Mouse (Mus musculus) kidney, adult 11 months (tissue): ENCODE measurements at regions not wholly inside any gene's neighbourhood (a gene's known extent, or its start where the extent isn't known, plus 50 kb on each side); places are given as distances from the start of the nearest gene placed in this dataset.

Source experiments
- DNase-seq: peaks from one replicate; pipeline ENCODE4 v3.0.0; 2022

DNA sequence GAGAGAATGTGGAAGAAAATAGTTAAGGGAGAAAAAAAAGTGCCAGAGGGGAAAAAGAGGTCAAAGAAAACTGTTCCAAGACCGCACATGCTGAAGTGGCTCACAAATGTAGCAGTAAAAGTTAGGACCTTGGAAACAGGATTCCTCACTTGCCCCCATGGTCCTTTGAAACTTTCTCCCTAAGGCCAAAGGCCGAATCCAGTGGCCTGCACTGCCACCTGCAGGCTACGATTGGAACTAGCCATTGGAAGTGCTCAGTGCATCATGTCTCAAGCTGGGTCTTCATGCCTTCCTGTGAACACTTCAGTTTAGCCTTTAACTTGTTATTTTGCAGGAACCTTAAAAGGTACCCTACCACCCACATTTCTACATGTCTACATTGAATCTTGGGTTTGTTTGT, 56.3 kb upstream of the Mctp2 start:
- peak; percentile 22 for DNase-seq

DNA sequence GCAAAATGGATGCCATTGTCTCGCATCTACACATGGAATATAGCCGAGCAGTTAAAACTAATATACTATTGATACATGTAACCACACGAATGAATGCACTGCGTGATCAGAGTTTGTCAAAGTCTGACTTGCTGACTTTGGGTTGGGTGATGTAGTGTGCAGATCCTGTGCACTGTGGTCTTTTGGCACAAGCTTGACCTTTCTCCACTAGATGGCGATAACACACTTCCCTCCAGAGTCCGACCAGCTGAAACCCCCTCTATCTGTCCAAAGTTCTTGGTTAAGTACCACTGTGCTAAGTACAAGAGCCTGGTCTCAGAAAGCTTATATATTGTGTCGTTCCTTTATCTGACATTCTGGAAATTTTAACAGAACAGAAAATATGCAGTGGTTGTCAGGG, 84.9 kb upstream of the Mctp2 start:
- no peak for DNase-seq

DNA sequence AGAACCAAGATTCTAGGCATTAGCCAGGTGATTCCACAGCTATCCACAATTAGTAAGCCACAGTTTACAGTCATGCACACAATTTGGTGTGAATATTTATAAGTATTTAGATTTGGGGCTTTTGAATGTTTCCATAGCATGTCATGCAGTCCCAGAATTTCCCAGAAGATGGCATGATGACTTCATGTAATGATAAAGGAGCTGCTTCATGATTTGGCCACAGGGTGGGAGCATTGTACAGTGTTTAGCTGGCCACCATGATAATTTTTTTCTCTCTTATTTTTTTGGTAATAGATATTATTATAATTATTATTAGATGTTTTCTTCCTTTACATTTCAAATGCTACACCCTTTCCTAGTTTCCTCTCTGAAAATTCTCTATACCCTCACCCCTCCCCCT, 93.6 kb upstream of the Mctp2 start:
- DNase-seq = peak; percentile 11

DNA sequence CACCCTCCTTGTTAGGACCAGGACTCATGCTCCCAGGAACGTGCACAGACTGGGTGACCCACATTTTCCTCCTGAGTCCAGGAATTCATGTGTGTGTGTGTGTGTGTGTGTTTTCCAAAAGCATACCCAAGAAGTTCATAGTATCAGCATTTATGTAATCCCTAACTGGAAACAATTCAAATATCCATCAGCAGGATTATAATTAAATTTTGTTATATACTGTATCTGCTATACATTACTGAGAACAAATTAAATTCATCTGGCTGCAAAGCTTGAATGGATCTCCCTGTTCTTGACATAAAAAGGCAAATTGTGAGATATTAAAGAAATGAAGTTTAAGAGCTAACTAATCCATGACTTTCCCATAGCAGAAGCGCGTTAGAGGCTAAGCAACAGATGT, 99.7 kb upstream of the Mctp2 start:
- DNase-seq = no peak

DNA sequence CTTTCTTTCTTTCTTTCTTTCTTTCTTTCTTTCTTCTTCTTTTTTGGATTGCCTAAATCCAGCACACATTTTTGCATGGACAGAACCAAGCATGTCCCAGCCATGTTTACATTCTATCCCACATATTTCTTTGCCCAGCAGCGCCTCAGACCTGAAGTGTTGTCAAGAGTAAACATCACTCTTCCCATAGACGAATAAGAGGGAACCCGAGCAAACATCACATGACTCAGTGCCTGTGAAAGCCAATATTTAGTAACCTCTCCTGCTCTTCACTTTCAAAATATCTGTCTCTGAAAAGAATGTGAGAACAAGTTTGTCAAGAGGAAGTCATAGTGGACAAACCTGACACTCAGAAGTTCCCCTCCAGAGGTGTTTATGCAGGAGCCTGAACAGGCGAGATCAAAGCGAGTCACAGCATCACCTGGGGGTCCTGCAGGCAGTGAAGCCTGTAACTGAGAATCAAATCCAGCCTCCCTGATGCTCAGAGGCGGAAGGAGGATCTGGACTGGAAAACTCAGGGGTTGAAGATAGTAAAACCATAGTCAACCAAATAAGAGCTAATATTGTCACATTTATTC, 102.1 kb upstream of the Mctp2 start:
- no peak for DNase-seq

DNA sequence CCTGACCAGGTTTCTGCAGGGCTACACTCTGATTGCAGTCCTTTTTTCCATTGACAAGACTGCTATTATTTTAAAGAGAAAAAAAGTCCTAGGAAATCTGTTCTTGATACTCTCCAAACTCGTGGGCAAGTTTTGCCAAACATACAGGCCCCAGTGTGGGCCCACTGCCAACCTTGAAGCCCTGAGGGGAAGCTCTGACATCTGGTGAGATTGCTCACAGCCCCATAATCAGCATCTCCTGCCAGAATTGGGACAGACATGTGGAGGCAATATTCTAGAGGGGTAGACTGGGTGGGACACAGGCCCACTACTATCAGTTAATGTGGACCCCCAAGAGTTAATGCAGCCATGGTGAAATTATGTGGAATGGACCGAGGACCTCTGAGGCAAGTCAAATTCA, 132.1 kb upstream of the Mctp2 start:
- no peak for DNase-seq

DNA sequence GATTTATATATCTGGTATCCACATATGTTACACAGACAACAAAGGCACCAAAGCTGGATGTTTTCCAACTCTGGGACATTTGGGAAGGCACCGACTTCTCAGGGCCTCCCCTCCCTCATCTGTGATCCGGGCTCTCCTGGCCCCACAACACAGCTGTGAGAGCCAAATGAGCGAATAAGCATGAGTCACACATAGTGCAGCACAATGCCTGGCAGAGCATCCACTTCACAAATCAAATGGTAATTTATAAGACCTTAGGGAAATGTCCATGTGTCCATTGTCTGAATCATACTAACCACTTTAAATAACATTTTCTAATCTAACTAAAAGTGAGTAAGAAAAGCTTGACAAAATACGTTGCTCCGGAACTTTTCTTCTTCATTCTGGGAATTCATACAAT, 135.6 kb upstream of the Mctp2 start:
- no peak for DNase-seq

DNA sequence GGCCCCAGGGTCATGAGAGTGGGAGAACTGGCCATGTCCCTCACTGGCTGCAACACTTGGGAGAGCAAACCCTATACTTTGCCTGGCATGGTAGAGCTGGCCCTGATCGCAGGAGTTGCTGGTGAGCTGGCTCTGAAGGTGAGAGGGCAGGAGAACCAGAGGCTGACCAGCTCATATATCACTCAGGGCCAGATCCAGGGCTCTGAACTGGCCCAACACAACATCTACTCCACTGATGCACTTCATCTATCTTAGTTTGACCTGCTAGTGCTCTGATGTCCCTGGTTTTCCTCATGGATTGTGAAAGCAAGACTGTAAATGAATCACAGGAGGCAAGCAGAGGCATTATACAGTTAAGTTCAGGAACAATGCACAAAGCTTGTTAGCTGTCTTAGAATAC, 137.6 kb upstream of the Mctp2 start:
- no peak for DNase-seq

DNA sequence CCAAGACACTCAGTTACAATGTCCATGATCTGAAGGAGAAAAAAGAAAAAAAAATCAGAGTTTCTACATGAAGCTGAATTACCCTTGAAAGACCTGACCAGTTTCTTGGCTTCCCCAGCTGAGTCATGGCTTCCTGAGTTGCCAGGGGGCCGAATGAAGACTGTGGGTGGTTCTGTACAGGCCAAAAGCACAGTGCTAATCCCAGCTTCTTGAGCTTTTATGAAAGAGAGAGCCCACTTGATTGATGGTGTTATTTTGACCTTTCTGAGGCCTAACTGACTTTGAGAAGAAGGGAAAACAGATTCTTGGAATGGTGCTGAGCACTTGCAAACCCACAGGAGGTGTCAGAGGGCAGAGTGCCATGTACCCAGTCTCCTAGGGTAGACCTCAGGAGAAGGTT, 138.4 kb upstream of the Mctp2 start:
- DNase-seq = no peak

DNA sequence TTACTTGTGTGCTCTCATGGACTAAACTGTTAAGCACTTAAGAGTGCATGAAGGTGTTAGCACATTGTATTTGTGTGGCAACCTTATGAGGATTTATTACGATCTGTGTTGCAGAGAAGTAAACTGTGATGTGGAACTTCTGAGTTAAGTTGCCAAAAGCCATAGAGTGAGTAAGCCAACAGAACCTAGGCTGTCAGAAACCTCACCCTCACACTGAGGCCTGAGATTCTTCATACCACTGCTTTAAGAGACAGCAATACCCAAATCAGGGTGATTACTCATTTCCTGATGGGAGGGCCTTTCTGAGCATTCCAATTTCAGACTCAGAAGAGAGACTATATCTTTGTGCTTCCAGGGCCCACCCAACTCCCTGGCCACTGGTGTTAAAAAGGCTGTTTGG, 140.5 kb upstream of the Mctp2 start:
- no peak for DNase-seq

DNA sequence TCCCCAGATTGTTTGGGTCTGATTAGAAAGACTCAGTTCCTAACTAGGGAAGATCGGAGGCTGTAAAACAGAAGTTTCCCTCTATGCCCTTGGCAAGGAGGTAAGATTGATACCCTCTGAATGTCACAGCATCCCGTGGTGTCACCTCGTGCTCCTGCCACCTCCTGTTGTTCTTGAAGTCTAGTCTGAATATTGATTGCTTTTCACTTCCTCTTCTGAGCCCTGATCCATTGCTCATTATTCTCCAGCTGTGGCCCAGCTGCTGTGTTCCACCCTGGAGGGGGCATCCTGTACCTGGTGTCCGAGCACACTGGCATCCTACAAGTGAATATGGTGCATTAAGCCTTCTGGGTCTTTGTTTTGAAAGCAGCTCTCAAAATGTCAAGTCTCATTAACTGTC, 156.6 kb upstream of the Mctp2 start:
- DNase-seq = no peak

DNA sequence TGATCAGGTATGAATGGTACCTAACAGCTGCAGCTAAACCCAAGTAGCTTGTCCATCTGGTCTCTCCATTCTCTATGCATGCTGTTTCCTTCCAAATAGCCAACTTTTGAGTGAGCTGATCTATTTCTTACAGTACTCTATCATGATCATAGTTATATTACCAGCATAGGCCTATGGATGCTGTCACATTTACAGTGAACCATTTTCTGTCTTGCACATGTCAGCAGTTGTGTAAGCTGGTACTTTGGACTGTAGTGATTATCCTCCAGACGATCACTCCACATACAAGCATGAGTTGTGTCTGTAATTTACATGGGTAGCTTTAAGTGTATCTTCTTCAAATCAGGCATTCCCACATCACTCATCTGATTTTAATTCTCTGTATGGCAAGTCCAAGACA, 158.2 kb upstream of the Mctp2 start:
- no peak for DNase-seq

DNA sequence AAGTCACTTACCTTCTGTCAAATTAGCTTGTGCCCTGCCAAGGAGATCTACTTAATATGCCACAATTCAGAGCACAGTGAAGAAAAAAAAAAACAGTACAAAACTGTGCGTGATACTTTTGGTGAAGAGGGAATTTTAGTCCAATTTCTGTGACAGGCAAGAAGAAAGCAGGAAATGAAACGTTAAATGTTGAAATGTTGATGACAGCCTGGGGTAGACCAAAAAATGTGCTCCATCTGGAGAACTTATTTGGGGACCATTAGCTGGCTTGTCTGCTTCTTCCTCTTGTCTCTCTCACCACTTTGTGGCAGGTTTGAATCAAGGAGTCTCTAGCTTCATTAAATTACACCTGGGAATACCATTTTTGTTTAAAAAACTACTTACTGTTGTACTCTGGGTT, 163.3 kb upstream of the Mctp2 start:
- DNase-seq = no peak

DNA sequence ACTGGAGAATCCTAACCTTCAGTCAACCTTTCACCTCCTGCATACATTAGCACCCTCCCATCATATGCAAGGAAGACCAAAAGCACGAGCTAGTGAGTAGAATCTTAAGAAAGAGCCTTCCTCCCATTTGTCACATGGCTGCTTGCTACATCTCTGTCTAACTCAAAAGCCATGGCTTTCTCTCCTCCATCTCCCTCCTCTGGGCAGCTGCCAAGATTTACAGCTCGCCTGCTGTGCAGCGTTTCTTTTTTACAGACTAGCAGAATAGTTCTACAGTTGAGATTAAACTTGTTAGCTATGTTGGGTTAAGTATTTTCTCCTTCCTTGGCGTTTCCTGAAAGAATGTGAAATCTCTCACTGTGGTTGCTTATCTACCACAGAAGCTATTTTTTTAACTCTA, 168.3 kb upstream of the Mctp2 start:
- DNase-seq = no peak

DNA sequence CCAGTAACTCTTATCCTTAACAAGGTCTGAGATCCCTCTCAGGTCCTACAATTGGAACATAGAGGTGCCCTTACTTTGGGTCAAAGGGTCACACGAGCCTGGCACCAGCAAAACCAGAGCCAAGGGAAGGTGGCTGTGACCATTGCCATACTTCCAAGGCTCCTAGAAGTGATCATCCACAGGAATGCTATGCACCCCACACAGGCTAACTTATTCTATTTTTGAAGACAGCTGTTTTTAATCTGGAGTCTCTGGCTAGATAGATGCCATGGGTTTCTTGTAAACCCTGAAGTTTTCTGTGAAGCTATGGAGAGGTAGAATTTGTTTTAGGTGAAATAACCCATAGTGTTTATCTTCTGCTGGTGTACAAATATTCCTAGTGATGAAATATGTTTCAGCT, 172.5 kb upstream of the Mctp2 start:
- DNase-seq = no peak

DNA sequence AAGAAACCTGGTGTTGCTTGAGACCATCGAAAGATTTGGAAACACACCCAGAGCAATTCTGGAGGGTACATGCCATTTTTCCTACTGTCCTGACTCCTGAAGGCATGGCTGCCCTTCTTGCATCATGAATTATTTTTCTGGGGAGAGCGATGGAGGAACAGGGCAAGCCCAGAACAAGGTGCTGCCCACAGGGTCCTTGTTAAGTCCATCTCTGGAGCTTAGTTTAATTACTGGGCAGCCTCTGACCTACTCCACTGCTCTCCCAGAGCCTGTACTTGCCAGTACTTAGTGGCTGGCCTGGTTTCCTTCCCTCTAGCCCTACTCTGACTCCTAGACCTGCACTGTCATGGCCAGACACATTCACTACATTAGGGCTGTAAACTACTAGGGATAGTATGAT, 174.9 kb upstream of the Mctp2 start:
- no peak for DNase-seq

DNA sequence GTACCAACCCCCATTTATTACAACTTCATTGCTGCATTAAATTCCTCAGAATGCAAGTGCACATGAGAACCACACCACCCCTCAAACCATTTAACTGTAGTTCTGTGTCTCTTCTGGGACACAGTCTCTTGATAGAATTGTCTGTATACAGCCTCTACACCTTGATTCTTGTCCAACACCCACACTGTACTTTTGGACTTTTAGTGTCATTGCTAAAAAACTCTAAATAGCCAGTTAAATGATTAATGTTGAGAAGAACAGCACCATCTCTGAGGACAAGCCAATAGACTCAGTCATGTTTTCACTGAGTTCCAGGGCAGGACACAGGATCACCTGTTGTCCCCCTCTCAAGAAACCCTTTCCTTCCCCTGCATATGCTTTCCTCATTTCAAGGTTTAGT, 183.8 kb upstream of the Mctp2 start:
- no peak for DNase-seq

DNA sequence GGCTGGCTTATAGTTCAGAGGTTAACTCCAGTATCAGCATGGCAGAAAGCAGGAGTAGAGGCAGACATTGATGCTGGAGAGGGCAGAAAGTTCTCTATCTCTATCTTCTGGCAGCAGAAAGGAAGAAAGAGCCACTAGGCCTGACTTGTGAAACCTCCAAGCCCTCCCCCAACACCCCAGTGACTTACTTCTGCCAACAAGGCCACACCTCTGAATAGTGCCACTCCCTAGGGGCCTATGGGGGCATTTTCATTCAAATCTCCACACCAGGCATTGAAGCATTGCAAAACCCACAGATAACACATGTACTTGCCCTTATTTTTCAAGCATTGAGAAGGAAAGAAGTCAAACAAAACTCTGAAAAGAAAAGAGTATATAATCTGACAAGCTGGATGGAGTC, 186.9 kb upstream of the Mctp2 start:
- DNase-seq = no peak

DNA sequence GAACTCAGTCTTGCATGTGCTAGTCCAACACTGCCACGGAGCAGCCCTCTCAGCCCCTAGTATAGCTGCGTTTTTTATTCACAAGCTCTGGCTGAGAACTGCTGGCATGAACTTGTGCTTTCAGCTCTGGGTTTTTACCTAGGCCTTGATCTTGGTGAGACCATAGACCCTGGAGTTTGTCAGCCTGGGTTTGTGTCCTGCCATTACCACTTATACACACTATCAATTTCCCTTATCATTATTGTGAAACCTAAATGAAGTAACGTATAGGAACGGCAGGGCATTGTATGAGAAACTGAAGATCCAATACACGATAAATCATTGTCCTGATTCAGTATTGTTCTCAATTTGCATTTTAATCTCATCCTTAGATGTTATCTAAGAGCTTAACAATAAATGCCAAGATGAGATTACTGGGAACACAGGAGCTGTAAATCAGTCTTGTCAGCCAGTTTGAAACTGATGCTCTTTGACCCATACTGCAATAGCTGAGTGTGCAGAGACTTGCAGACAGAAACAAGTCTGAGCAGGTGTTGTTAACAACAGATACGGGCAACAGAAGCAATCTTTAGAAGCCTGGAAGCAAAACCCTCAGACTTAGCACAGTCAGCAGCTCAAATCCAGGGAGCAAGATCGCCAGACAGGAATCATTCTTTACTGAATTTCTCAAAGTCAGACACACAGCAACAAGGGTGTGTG, 190.7 kb upstream of the Mctp2 start:
- DNase-seq = no peak

DNA sequence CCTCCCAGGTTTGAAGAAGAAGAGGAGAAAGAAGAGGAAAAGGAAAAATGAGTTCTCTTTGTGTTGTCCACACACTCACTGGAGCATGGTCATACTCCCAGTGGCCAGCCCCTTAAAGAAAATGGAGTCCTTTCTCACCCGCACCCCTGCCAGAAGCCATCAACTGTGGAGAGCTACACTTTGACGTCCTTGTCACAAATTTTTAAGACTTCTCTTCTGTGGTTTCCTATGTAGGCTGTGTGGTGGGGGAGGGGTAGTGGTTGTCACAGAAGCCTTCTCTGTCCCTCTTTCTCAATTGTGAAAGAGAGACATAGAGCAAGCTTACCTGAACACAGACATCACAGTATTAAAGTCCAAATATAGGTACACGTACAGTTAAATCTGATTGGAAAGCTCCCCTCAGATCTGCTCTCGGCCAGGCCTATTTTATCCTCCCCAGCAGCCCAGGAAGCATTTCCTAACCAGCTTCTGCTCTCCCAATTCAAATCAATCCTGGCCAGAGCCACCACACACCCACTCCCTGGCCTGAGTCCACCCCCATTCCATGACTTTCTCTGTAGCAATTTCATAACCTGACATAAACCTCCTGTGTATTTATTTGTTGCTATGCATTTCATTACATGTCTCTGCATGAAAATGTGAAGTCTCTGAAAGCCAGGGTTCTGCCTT, 192.3 kb upstream of the Mctp2 start:
- DNase-seq = no peak

DNA sequence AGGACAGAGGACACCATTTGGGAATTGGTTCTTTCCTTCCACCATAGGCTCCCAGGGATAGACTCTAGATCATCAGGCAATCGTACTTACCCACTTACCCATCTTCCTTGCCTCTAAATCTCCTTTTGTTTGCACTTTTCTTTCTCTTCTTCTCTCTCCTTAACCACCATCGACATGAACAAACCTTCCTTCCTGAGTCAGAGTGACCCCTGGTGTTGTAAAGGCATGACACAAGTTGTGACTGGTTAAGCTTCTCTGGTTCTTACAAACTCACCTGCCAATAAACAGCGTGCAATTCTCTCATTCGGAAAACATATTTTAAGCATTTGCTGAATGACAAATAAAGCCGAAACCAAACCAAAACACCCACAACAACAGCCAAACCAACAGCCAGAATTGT, 193.4 kb upstream of the Mctp2 start:
- DNase-seq = no peak

DNA sequence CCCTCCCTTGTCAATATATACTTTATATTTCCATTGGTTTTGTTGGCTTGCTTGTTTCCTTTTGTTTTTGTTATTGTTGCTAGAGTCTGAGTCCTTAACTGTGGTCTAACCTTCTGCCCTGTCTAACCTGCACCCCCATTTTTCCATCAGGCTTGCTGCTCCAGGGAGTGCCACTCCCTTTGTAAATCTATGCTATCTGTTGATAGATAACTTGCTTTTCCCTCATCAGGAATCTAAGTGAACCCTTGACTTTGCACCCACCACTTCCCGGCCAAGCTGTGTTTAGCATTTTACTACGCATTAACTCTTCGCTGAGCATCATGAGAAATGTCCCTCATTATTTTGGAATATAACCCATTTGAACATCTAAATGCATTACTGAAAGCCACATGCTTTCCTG, 193.8 kb upstream of the Mctp2 start:
- DNase-seq = no peak

DNA sequence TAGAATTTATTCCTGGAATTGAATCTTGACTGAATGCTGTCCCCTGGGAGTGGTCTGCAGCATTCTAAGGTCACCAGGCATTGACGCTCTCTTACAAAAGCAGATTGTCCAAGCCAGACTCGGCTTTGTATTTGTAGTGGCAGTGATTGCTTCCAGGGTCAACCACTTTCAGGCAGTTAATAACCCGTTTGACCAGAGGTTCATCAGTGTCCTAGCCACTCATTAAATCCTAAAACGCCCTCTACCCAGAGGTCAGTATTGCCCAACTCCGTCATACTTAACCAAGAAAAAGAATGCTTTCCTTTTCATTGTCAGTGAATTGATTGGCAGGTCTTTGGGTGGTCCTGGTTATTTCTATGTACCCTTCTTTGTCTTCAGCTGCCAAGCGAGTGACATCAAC, 194.6 kb upstream of the Mctp2 start:
- DNase-seq = no peak

DNA sequence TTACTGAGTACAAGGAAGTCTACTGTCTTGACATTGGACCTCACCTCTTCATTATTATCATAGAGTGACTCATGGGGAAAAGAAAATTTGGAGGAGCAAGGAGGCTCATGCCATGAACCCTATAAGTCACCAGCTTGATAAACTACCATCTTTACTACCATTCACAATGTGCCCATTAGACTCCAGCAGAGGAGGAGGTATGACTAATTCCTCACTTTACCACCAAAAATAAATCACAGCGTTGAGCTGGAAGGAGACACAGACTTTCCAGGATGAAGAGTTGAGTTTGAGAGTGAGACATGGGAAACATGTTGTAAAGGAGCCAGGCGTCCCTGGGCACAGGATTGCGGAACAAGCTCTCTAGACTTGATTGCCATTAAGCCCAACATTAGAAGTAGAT, 195.0 kb upstream of the Mctp2 start:
- no peak for DNase-seq

DNA sequence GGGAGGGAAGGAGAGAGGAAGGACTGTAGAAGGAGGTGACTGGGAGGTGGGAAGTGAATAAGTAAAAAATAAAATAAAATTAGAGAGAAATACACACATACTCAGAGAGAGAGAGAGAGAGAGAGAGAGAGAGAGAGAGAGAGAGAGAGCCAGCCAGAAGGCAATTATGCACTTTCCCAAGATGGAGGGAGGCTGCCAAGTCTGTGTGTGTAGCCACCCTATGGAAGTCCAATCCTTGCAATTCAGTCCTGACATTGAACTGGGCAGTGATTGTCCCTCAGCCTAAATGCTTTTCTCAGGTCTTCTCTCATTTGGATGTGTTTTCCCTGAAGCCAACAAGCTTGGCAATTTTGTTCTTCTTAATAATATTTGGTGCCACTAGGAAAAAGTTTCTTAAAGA, 197.3 kb upstream of the Mctp2 start:
- DNase-seq = no peak
